Mouse (Mus musculus): ENCODE measurements around the gene Igsf1. TPM values are rescaled to one million over a fixed set of nuclear protein-coding genes. Genes with fewer than 3 reads are reported as not detected.

Igsf1 gene
- polyA plus RNA-seq (2014; fragmentation: Illumina TruSeq; extraction: RNeasy Lipid Tissue Mini Kit (QIAGEN cat#74804); ENCODE audit: low replicate concordance) = not detected

GRCm38 (mm10) chrX:49797213-49798019 lies at the start of gene Igsf1:
Gene Igsf1, minus strand, starts transcription at chrX:49797749.

GRCm38 (mm10) chrX:49734959-49735358 lies 62.6 kb downstream of the Igsf1 start, which contains the start of gene Olfr1321:
Gene Olfr1321, minus strand, starts transcription at chrX:49735059.

Other genes with a start within 250 kb of the Igsf1 start
- not detected for gene Olfr1320, start 125.4 kb downstream of the Igsf1 start, polyA plus RNA-seq (2014; fragmentation: Illumina TruSeq; extraction: RNeasy Lipid Tissue Mini Kit (QIAGEN cat#74804); ENCODE audit: low replicate concordance)
- not detected for gene Olfr1321, start 62.7 kb downstream of the Igsf1 start, polyA plus RNA-seq (2014; fragmentation: Illumina TruSeq; extraction: RNeasy Lipid Tissue Mini Kit (QIAGEN cat#74804); ENCODE audit: low replicate concordance)
- not detected for gene Olfr1322, start 93.7 kb upstream of the Igsf1 start, polyA plus RNA-seq (2014; fragmentation: Illumina TruSeq; extraction: RNeasy Lipid Tissue Mini Kit (QIAGEN cat#74804); ENCODE audit: low replicate concordance)
- not detected for gene Olfr1323, start 221.6 kb upstream of the Igsf1 start, polyA plus RNA-seq (2014; fragmentation: Illumina TruSeq; extraction: RNeasy Lipid Tissue Mini Kit (QIAGEN cat#74804); ENCODE audit: low replicate concordance)